Mouse (Mus musculus) splenic B cell, adult 2 months (primary cell): ENCODE data around the gene Atp8b3.

Experiments used
- DNase-seq: peaks from one replicate; pipeline ENCODE4 v3.0.0-alpha.2; 2011; ENCODE audit warnings: low read depth, low spot score
- H3K27me3 ChIP-seq: 2 replicates; pipeline ENCODE4 v1.6.1; 2012; ENCODE audit warnings: mild to moderate bottlenecking, low read length, moderate library complexity, mixed read lengths; ENCODE audit not compliant: control insufficient read depth, poor library complexity, insufficient read depth, severe bottlenecking
- H3K36me3 ChIP-seq: 2 replicates; pipeline ENCODE4 v1.6.1; 2012; ENCODE audit warnings: mild to moderate bottlenecking, low read length, moderate library complexity, mixed read lengths; ENCODE audit not compliant: control insufficient read depth, poor library complexity, insufficient read depth, severe bottlenecking

The Atp8b3 gene

DNA sequence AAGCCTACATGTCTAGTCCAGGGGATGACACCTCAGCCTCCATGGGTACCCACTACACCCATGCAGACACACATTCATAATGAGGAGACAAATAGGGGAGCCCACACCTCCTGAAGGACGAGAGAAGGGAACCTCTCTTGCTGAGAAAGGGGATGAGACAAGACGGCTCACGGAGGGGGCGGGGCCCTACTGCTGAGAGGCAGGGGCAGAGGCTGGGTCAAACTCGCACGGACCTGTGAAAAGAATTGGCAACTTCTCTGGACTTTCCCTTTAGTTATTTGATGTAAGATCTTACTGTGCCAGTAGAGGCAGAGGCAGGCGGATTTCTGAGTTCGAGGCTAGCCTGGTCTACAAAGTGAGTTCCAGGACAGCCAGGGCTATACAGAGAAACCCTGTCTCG, 13.4 kb upstream of the Atp8b3 start:
- no peak for DNase-seq
- no peaks in the 10 kb centered on the region for H3K27me3 ChIP-seq
- peaks cover 6% of the 10 kb centered on the region for H3K36me3 ChIP-seq

- Histone ChIP-seq H3K36me3 (peaks cover 6% of the 10 kb centered on the region), H3K27me3 (no peaks in the 10 kb centered on the region)
- no peak for DNase-seq
Observed at GRCm38 (mm10) chr10:80549279-80549678, 10.4 kb upstream of the Atp8b3 start.

DNA sequence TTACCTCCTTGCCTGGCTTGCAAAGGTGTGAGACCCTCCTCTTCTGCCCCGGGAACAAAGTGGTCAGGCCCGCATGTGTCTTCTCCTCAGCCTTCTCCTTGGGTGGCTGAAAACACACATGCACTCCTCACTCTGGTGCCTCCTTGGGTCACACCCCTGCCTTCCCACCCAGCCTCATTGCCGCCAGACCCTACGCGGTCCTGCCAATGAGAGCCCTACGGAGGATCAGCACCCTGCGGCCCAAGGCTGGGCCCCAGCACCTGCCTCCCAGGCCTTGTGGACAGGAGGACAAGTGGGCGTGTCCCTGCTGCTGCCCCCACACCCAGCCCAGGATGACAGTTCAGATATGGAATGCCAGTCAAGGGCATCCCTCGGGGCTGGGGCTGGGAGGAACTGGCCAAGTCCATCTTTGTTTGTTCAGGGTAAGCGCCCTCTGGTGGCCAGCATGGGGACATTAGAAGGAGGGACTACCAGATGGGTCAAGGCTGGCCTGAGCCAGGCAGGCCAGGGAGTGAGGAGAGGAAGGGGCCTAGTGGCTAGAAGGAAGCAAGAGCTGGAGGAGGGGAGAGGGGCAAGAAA, 9.6 kb upstream of the Atp8b3 start:
- peak; percentile 71 for DNase-seq
- Histone ChIP-seq H3K36me3 (peaks cover 6% of the 10 kb centered on the region), H3K27me3 (no peaks in the 10 kb centered on the region)

DNA sequence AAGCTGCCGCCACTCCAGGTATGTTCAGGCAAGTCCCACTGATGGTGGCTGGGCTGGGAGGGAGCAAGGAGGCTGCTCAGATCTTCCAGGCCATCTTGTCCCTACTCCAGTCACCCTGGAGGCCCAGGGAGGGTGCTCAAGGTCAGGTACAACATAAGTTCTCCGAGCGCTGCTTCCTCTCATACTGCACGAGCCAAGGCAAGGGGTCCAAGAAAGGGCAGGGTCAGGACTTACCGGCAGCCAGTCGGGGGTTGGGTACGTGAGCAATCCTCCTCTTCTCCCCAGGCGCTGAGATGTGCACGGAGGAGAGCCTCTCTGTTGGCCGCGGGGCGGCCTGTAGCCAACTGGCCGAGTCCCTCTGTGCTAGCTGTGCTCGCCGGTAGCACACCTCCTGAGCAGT, 8.6 kb upstream of the Atp8b3 start:
- Histone ChIP-seq H3K27me3 (no peaks in the 10 kb centered on the region), H3K36me3 (peaks cover 6% of the 10 kb centered on the region)
- DNase-seq, result no peak

DNA sequence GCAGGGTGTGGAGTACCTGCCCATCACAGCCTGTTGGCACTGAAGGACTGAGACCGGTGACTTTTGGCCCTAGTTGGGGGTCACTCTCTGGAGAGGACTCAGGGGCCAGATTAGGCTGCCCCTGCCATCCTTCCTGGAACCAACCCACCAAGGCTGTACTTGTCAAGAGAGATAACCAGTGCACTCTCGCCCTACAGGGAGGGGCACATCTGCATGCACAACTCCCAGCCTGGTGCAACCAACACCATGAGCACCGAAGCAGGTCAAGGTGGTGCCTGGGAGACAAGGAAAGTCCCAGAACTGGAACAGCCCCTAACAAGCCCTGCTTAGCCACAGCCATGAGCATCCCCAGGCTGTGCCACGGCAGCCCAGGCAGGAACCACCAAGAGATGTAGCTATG, 8.0 kb upstream of the Atp8b3 start:
- no peaks in the 10 kb centered on the region for H3K27me3 ChIP-seq
- H3K36me3 ChIP-seq, result peaks cover 6% of the 10 kb centered on the region
- DNase-seq, result no peak

DNA sequence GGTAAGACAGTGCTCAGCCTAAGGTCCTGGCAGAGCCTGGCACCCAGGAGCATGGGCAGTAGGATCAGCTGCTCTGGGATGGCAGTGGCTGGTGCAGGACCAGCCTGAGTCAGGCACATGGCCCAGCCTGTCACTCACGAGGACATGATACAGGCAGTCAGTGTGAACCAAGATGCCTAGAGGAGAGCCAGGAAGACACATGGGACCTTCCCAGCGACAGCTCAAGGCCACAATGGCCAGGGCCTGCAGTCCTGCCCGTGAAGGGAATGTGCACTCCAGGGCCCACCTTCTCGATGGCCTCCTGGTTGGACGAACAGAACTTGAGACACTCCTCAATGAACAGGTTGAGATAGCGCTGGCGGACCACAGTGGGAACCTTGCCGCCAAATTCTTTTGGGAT, 6.7 kb upstream of the Atp8b3 start:
- Histone ChIP-seq H3K27me3 (no peaks in the 10 kb centered on the region), H3K36me3 (peaks cover 7% of the 10 kb centered on the region)
- no peak for DNase-seq

DNA sequence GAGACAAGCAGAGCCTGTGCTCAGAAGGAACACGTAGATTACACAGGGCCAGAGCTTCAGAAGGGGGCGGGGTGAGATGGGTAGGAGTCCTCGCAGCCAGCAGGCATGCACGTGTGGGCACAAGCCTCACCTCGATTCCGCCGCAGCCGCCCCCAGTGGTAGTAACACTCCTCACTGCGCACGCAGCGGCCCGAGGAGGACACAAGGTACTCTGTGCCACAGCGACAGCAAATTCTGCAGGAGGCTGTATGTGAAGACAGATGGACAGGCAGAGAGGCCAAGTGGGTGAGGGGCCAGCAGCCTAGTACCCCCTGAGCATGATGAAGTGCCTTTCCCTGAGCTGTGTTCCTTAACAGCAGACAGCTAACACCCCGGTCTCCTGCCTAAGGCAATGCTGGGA, 4.9 kb upstream of the Atp8b3 start:
- DNase-seq, result no peak
- no peaks in the 10 kb centered on the region for H3K27me3 ChIP-seq
- H3K36me3 ChIP-seq, result peaks cover 2% of the 10 kb centered on the region

- Histone ChIP-seq H3K36me3 (peaks cover 2% of the 10 kb centered on the region), H3K27me3 (no peaks in the 10 kb centered on the region)
Observed at GRCm38 (mm10) chr10:80539493-80539892, 569 bp upstream of the Atp8b3 start.

DNA sequence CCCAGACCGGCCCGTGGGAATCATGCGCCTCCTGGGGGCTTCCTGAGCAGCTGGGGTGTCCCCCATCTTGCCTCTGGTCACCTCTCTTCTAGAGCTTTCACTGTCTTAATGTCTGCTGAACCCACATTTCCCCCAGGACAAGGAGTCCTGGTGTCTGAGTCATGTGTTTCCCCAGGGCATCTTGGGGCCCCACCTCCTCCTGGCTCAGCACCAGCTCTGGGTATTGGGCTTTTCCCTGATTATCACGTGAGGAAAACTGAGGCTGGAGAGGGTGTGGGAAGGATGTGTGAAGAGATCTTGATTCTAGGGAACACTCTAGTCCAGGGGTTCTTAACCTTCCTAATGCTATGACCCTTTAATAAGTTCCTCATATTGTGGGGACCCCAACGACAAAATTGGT, 744 bp downstream of the Atp8b3 start:
- DNase-seq, result no peak
- Histone ChIP-seq H3K36me3 (peaks cover 2% of the 10 kb centered on the region; the same call in 1 of the 2 replicates), H3K27me3 (no peaks in the 10 kb centered on the region)

More at GRCm38 (mm10) chr10:80539493-80539892, 569 bp upstream of the Atp8b3 start:
- no peak for DNase-seq

DNA sequence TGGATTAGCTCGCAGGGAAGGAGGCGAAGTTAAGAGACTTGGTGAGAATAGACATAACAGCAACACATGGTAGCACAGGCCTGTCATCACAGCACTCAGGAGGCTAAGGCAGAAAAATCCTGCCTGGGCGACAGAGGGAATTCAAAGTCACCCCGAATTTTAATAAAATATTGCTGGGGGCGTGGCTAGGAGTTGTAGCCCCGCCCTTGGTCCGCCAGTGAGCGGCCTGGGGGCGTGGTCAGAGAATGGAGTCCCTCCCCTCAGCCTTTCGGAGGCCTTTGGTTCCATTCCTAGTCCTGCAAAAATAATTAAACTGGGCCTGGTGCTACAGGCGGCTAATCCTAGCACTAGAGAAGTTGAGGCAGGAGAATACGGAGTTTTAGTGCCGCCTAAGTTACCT, 3.2 kb downstream of the Atp8b3 start:
- DNase-seq, result peak; percentile 33
- H3K36me3 ChIP-seq, result no peaks in the 10 kb centered on the region
- H3K27me3 ChIP-seq, result no peaks in the 10 kb centered on the region

- Histone ChIP-seq H3K27me3 (no peaks in the 10 kb centered on the region), H3K36me3 (no peaks in the 10 kb centered on the region)
- DNase-seq, result peak; percentile 75
Observed at GRCm38 (mm10) chr10:80535071-80535470, 3.9 kb downstream of the Atp8b3 start.

DNA sequence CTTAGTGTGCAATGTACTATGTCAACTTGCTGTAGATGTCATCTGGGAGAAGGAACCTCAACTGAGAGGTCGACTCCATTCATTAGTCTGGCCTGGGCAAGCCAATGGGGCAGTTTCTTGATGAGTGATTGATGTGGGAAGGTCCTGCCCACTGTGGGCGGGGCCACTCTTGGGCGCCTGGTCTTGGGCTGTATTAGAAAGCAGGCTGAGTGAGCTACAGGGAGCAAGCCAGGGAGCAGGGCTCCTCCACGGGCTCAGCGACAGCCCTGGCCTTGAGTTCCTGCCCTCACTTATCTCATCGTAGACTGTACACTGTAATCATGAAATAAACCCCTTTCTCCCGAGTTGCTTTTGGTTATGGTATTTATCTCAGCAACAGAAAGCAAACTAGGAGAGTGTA, 5.2 kb downstream of the Atp8b3 start:
- no peaks in the 10 kb centered on the region for H3K36me3 ChIP-seq
- no peaks in the 10 kb centered on the region for H3K27me3 ChIP-seq
- no peak for DNase-seq

DNA sequence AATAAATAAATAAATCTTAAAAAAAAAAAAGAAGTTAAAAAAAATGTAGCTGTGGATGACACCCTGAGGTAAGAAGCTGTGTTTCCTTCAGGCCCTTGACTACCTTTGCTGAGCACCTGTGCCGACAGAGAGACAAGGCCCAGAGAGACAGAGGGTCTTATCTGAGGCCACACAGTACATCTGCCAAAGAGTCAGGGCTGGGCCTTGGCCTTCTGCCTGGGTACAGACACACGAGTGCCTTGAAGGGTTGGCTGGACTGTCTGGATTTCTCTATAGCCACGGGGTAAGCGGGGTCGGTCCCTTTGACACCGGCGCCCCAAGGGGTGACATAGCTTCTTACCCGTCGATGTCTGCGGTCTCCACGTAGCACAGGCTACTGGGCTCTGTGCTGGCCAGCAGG, 6.1 kb downstream of the Atp8b3 start:
- Histone ChIP-seq H3K36me3 (no peaks in the 10 kb centered on the region), H3K27me3 (no peaks in the 10 kb centered on the region)
- no peak for DNase-seq

- Histone ChIP-seq H3K36me3 (no peaks in the 10 kb centered on the region), H3K27me3 (no peaks in the 10 kb centered on the region)
- DNase-seq, result no peak
Observed at GRCm38 (mm10) chr10:80526172-80526571, 12.8 kb downstream of the Atp8b3 start.

DNA sequence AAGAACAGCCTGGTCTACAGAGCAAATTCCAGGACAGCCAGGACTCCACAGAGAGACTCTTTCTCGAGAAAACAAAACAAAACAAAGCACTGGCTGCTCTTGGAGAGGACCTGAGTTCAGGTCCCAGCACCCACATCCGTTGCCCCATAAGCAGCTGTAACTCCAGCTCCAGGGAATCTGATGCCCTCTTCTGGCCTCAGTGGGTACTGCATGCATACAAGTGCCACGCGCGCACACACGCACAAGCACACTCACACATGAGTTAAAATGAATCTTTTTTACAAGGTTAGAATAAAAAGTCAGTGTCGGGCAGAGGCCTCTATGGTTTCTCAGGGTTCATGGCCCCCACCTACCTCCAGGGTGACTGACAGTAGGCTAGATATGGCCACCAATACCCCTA, 15.6 kb downstream of the Atp8b3 start:
- Histone ChIP-seq H3K27me3 (no peaks in the 10 kb centered on the region), H3K36me3 (no peaks in the 10 kb centered on the region)
- DNase-seq, result peak; percentile 47

DNA sequence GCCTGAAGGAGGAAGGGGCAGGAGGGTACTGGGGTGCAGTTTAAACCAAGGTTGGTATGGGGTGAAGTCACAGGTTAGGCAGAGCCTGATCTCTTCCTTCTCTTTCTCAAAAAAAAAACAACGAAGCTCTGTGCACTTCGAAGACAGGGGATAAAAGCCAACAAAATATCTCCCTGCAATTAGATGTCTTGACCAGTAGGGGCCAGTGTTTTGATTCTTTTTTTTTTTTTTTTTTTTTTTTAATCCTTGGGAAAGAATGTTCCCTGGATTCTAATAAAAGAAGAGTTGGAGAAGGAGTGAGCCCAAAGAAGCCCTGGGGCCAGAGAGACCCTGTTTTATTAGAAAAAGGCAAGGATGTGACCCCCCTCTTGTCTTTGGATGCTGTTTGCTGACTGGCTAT, 19.6 kb downstream of the Atp8b3 start:
- Histone ChIP-seq H3K27me3 (peaks cover 2% of the 10 kb centered on the region; the same call in 1 of the 2 replicates), H3K36me3 (no peaks in the 10 kb centered on the region)
- no peak for DNase-seq
